Mouse (Mus musculus) heart, adult 11 months (tissue): ENCODE data around the gene Nphp3.
A peak's percentile ranks its signal among the peaks of the same experiment; 100 is the strongest.

Experiments
- DNase-seq: peaks from one replicate; pipeline ENCODE4 v3.0.0; 2022

The Nphp3 gene

DNA sequence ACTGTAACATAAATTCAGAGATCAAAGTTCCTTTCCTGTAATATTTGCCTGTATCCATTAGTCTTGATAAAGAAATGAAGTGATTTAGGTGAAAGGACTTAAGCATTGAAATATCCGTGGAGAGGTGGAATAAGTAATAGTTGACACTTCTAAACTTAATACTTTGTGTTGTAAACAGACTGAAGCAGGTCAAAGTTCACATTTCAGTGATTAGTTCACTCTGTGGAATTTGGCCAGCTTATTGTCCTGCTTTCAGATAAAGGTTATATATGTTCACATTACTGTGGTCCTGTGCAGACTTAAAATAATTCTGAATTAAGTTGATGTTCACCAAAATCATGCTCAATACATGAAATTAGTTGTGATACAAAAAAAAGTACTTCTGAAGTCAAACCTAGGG lies 62.2 kb downstream of the Nphp3 start:
- DNase-seq: no peak

DNA sequence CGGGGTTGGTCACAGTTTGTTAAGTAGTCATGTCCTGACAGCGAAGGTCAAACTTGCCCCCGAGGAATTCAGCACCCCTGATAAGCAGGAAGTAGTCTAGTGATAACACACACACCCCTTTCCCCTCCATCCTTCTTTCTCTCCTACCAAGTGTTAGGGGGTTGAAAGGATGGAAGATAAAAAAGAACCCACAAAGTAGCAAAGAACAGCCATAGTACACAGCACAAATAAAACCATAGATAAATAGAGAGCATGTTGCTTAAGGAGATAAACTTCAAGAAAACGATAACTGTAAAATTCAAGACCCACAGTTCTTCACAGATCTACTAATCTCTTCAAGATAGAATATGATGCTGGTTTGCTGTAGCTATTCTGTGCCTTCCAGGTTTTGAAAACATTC lies 67.9 kb downstream of the Nphp3 start:
- DNase-seq: peak; percentile 16

DNA sequence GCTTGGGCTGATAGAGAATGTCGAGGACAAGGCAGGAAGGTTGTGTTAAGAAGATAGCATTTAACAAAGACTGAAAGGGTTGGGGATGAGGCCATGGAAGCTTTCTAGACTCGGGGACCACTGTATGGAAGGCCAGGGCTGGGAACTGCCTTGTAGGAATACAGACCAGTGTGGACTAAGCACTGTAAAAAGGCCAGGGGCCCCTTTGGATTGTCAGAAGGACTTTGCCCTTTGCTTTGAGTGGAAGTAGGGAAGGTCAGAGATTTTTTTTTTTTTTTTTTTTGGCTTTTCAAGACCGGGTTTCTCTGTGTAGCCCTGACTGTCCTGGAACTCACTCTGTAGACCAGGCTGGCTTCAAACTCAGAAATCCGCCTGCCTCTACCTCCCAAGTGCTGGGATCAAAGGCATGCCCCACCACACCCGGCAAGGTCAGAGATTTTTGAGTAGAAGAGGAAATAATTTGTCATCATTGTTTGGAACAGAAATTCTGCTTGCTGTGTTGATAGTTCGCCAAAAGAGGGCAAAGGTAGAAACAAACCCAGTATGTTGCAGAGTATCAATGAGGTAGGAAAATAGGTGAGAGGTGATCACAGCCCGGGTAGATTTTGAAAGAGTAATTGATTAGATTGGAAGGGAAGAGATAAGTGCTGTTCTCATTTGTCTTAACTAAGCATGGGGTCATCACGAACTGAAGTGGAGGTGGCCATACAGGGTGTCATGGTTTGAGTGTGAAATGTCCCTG lies 68.7 kb downstream of the Nphp3 start:
- DNase-seq: peak; percentile 55

DNA sequence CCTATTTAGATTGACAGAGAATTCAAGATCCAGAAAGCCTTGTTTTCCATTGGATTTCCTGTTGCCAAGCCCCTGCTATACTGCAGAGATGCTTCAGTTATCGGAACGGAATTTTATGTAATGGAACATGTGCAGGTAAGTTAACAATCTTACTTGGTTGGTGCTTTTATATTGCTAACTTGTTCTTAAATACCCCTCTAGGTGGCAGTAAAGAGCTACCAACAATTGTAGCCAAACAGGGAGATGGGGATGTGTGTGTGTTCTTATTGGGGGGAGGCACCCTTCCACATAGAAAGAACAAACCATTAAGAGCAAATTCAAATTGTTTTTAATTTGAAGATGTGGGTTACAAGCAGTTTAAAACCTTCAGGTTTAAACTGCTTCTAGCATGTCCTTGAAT lies 73.5 kb downstream of the Nphp3 start:
- DNase-seq: peak; percentile 6

DNA sequence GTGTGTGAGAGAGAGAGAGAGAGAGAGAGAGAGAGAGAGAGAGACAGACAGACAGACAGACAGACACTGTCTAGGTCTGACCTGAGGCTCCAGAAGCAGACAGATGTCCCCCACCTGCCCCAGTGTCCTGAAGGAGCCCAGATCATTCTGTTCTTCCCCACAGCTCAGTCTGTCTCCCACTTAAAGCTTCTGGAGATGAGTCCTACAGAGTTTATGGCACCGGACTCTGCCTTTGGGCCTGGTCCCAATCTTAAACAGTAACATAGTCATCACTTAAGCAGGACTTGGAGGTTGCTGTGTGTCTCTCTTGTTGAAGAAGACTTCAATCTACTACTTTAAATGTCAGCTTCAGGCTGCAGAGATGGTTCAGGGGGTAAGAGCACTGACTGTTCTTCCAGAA lies 76.4 kb downstream of the Nphp3 start:
- peak; percentile 63 for DNase-seq

DNA sequence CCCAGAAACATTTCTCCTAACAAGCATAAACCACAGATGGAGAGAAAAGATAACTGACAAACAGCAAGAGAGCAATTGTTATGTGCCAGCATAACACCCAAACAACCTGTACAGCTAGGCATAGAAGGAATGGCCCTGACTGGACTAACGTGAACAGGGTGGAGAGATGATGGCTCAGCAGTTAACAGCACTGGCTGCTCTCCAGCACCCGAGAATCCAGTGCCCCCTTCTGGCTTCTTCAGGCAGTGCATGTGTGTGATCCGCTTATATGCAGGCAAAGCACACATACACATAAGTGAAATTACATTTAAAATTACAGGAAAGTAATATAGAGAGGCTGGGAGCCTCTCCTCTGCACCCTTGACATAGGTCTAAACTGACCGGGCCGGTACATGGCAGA lies 77.0 kb downstream of the Nphp3 start:
- peak; percentile 87 for DNase-seq

DNA sequence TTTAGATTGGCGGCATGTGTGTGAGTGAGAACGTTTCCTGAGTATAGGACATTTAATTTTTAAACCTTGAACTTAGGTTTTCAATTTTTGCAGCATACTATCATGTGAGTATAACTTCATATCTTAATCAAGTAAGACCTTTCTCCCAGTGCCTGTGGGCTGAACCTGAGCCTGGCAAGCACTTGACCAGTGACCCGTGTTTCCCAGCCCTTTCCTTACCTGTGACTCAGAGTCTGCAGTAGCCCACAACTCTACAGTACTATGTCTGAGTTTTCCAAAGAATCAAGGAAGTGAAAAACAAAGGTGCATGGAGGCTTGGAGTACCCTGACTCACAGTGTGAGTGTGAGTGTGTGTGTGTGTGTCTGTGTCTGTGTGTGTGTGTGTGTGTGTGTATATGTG lies 77.7 kb downstream of the Nphp3 start:
- peak; percentile 55 for DNase-seq

DNA sequence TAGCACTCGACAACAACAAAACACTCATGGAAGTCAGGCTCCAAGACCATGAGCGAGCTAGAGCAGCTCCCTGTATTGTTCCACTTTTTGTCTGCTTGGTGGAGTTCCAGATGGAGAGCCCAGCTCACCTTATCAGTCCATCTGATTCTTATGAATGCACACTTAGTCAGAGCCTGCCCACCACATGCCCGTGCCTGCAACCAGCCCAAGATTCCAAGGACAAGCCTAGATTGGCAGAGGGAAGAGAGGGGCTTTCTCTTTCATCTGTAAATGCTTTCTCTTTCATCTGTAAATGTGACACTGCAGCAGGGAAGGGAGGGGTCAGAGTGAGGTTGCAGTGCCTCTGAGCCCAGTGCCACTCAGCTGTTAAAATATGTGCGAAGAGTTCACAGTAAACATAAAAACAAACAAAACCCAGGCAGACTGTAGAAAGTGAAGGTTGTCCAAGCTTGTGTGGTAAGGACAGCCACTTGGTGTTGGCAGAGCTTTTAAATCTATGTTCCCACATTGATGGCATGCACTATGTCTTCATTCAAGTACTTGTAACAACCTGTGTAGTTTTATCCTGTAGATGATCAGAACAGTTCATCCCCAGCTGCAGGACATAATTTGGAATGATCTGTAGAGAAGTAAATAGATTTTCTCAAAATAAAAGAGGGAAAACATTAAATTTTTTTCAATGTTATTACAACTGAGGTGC lies 83.5 kb downstream of the Nphp3 start:
- peak; percentile 19 for DNase-seq

DNA sequence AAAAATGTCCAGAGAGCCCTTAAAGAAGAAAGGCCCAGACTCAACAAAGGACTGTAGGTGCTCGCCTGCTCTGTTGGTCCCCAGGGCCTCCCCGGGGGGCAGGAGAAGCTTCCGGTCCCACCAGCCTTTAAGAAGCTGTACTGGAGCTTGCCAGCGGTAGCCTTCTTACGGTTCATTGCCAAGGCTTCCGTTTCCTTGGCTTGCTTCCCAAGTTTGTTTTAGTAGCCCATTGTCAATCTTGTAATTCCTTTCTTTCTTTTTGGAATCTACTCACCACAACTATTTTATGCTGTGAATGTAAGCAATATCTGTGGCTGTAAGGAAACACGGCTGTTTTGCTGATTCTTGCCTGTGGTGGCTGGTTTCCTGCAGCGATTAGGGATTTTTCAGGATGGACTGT lies 86.2 kb downstream of the Nphp3 start:
- peak; percentile 94 for DNase-seq

DNA sequence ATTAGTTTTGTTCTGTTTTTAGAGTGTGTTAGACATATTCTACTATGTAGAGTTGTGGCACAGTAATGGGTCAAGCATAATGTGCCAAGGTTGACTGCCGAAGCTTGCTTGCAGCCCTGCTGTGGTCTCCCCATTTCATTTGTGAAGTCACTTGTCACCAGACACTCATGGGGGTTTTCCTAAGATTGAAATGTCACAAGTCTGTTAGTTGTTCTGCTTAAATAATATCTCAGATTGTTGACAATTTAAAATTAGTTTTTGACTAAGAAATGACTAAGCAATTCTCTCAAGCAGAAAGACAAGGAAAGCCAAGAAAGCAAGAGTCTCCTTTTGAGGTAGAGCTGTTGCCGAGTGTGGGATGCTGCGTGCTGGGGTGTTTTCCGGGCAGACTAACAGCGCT lies 90.6 kb downstream of the Nphp3 start:
- DNase-seq: peak; percentile 52
